In the genomic region with DNA sequence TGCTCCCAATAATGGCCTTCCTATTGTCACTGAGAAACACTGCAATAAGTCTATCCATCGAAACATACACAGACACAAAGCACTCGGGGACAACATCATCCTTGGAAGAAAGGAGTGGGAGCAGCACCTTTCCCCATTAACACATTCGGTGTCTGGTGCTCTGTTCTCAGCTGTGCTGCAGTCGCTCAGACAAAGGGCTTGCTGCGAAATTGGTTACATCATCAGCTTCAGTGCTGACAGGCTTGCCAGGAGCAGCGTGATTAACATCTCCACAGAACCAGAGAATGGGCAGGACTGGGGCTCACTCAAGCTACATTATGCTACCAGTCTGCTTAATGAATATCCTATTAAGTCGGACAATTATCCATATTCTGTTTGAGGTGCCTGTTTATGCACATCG, we compare ENCODE assay signal across 11 mouse cellular contexts. TPM values are rescaled to one million over a fixed set of nuclear protein-coding genes. Genes with fewer than 3 reads are reported as not detected.
A peak's percentile ranks its signal among the peaks of the same experiment; 100 is the strongest.
DNase-seq lines count a peak whose midpoint lies in the region; ATAC-seq lines count a peak whose summit lies in the region.
"Had no signal": no experiment of that assay in that cellular context is flagged by ENCODE, and none has a peak within 500 bp of the region (broad histone marks: within the 10 kb centered on the region; RNA-seq: fewer than 3 reads in every experiment).

No protein-coding gene starts in this region.

- H3K27me3 ChIP-seq in hindbrain, embryonic 11.5 days (ENCODE audit: control insufficient read depth, insufficient read depth, low read length): no peaks in the 10 kb centered on the region; the same call in 1 of the 2 replicates
- H3K27me3 ChIP-seq: liver, embryonic 13.5 days had no signal

- H3K4me1 ChIP-seq in hindbrain, embryonic 11.5 days (replicated peaks; ENCODE audit: control insufficient read depth, insufficient read depth, low read length): no peaks in the 10 kb centered on the region
- H3K4me1 ChIP-seq: liver, embryonic 13.5 days; megakaryocyte, embryonic 14.5 days had no signal

- peak; percentile 9 for DNase-seq in embryo, embryonic 10 days (ENCODE audit: low spot score)
- DNase-seq in embryo, embryonic 9.5 days (ENCODE audit: extremely low spot score): no peak
- DNase-seq in hindbrain, embryonic 11.5 days (ENCODE audit: low spot score): peak; percentile 29
- peak; percentile 23 to 54 for DNase-seq in left cerebral cortex, postnatal 25 days (ENCODE audit: low spot score in 2 of 2)
- DNase-seq in retina, postnatal 1 day: peak; percentile 37
- DNase-seq in thymus, adult 18-20 months: no peak
- DNase-seq in adrenal gland, postnatal 25 days: no peak
- no peak for DNase-seq in adrenal gland, postnatal 10 days
- DNase-seq: kidney, postnatal 25 days; liver, embryonic 13.5 days had no signal

- 42% methylated on average over 8 of the region's 8 CpGs for WGBS in hindbrain, embryonic 11.5 days

- no peaks in the 10 kb centered on the region for H3K9me3 ChIP-seq in hindbrain, embryonic 11.5 days (ENCODE audit: control insufficient read depth, low read length)
- H3K9me3 ChIP-seq: liver, embryonic 13.5 days; megakaryocyte, embryonic 14.5 days had no signal

- peak; percentile 85 for ATAC-seq in hindbrain, embryonic 11.5 days (ENCODE audit: low FRiP score)

- H3K9ac ChIP-seq in hindbrain, embryonic 11.5 days (ENCODE audit: low read depth, low read length): no peak overlapping the region
- H3K9ac ChIP-seq: liver, embryonic 13.5 days had no signal

- no peak overlapping the region for H3K4me2 ChIP-seq in hindbrain, embryonic 11.5 days (replicated peaks; ENCODE audit: low read depth, low read length)
- H3K4me2 ChIP-seq: liver, embryonic 13.5 days had no signal

- no peaks in the 10 kb centered on the region for H3K36me3 ChIP-seq in hindbrain, embryonic 11.5 days (ENCODE audit: control insufficient read depth, insufficient read depth, low read length)
- H3K36me3 ChIP-seq: liver, embryonic 13.5 days had no signal

- H3K27ac ChIP-seq in hindbrain, embryonic 11.5 days (ENCODE audit: low read depth, low read length): peak overlapping the region; percentile 65
- H3K27ac ChIP-seq: liver, embryonic 13.5 days had no signal

- no peak overlapping the region for H3K4me3 ChIP-seq in hindbrain, embryonic 11.5 days (ENCODE audit: low read depth, low read length)
- H3K4me3 ChIP-seq: liver, embryonic 13.5 days; megakaryocyte, embryonic 14.5 days had no signal

- intact Hi-C loops in left cerebral cortex, postnatal 25 days (cut with DNase I): no loop called here

RNA-seq across cellular contexts. Expression of gene Dcx, which starts 30.8 kb away (rescaled TPM):
- 170 and 180 TPM in 2 replicates for polyA plus RNA-seq in hindbrain, embryonic 11.5 days (2014; fragmentation: Nextera tagmentation; extraction: Ambion mirVana)
- total RNA-seq in left cerebral cortex, postnatal 25 days (2021): 10 to 100 TPM; 25.8 to 27.7 TPM
- total RNA-seq in adrenal gland, postnatal 25 days (2021): 0.48 and 0.73 TPM in 2 replicates
- 1 to 10 TPM; 2.0 to 3.1 TPM for total RNA-seq in adrenal gland, postnatal 10 days (2021)

Comparison
In these comparisons a context has a peak if more than half of its experiments do, and no peak if none do; other contexts are left out.
1. DNase-seq: peak in embryo, embryonic 10 days (single experiment), hindbrain, embryonic 11.5 days (single experiment), left cerebral cortex, postnatal 25 days (2 of 2) and retina, postnatal 1 day (single experiment); none in embryo, embryonic 9.5 days (single experiment), thymus, adult 18-20 months (0 of 2), adrenal gland, postnatal 25 days (single experiment) and adrenal gland, postnatal 10 days (single experiment).
2. RNA of gene Dcx, which starts 30.8 kb away (total RNA-seq): 25.8 to 27.7 TPM in left cerebral cortex, postnatal 25 days; 2.0 to 3.1 TPM in adrenal gland, postnatal 10 days and 0.48 to 0.73 TPM in adrenal gland, postnatal 25 days; every median in the first group is over 4 times any median in the second.